Mouse (Mus musculus) hindlimb bud, embryonic 11.5 days (tissue): Measurements from ENCODE around the gene Hs3st5.
"Not testable (repeated sequence)": the region's sequence is repeated elsewhere in the genome, so short reads cannot be mapped to it uniquely, and the experiment has no call there.

Experiments
- DNase-seq: peaks from one replicate; pipeline ENCODE4 v3.0.0-alpha.2; 2012; ENCODE audit warnings: low read depth, low spot score; ENCODE audit errors: extremely low spot score

Gene Hs3st5

GRCm38 (mm10) chr10:36506727-36507555 lies at the start of gene Hs3st5:
Hs3st5 (plus strand) TSS chr10:36506814.
- DNase-seq: no peak

DNA sequence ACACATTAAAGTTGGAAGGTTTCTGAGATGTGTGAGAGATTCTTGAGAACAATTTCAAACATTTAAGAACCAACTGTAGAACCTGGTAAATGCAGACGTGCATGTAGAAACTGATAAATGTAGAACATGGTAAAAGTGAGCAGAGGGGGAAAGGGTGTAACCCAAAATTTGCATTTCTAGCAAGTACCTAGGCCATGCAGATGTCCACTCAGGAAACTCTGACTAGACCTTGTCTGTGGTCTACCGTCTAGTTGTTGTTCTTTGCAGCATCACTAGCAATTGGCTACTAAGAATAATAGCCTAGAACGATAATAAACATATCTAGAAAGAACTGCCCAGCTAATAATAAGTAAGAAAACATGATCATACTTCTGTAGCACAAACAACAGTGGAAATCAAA lies 38.0 kb upstream of the Hs3st5 start:
- no peak for DNase-seq

GRCm38 (mm10) chr10:36471135-36471534 lies 35.5 kb upstream of the Hs3st5 start:
- no peak for DNase-seq

DNA sequence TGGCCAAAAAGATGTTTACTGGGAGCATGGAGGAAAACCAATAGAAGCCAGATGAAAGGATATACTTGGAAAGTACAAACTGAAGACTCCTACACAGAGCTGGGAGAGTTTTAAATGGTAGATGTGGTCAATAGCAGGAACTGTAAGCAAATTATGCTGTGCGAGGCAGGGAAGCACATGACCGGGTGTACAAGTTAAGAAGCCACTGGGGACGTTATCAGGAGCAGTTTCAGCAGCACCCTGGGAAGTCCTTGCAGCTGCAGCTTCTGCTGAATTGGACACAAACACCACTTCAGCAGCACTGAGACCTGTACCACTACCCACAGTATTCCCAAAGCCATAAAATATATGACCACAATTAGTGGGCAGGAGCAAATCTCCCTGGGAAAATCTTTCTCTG lies 31.8 kb upstream of the Hs3st5 start:
- DNase-seq: no peak

DNA sequence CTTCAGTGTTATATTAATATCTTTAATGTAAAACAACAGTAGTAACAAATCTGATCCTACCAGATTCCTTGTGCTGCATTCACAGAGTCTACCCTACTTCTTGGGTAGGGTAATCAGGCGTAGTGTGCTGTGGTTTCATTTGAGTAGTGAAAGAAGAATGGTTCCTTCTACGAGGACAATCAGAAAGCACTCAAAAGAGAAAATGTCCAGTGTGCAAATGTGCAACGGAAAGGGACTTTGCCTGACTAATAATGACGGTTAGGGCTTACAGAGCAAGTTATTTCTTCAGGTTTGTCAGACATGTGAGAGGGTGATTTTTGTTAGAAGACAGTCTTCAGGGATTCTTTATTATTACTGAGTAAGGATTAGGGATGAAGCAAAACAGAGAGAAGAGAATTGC lies 29.1 kb upstream of the Hs3st5 start:
- no peak for DNase-seq

DNA sequence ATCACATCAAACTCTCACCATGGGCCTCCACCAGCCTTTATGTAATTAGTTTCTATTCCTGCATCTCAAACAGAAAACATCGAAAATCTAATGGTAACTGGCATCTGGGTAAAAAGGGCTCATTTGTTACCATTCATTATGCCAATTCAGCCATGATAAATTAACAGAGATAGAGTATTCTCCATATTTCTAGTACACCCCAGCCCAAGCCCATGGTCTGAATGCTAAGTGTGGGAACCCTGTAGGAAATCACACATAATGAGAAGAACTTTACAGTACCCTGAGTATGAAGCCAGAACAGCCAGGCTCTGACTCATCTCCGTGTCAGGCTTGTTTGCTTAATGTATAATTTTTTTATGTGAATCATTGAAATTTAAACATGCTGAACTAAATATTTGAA lies 23.3 kb upstream of the Hs3st5 start:
- DNase-seq: no peak

DNA sequence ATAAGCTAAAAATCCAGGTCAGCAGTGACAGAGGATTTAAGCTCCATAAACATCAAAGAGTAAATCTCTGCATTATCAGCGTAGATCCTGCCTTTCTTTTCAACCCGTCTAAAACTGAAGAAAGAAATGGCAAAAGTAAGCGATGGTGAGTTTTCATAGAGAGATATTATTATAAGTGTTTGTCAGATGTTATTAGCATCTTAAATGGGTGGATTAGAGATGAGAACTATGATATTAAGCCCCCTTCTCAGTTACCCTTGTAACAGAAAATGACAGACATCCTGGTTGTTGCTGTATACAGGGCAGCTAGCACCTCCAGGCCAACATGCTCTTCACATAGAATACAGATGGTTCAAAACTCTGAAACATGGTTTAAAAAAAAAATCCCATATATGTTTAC lies 22.6 kb upstream of the Hs3st5 start:
- DNase-seq: no peak

DNA sequence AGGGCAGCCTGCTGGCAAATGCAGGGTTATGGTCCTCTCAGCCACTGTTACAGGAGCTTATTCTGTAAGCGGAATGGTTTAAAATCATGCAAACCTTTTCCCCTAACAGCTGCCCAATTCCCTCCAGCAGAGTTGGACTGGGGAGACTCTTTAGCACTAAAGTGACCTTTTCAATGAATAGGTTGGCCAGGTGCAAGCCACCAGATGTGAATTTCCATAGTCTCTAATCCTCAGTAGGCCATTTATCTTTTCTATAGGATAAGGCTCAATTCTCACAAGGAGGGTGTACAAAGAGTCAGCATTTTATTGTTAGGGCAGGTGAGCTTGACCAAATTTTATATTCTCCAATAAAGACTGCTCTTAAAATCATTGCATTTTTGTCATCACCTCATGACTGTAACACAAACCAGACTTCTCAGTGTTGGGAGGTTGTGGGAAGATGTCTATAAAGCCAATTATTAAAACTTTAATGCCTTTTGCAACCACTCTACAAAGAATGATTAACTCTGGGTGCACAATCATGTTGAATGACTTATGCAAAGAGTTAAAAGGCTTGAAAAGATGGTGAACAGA lies 21.8 kb upstream of the Hs3st5 start:
- DNase-seq: peak; percentile 74

GRCm38 (mm10) chr10:36493566-36493965 lies 13.0 kb upstream of the Hs3st5 start:
- DNase-seq: no peak

DNA sequence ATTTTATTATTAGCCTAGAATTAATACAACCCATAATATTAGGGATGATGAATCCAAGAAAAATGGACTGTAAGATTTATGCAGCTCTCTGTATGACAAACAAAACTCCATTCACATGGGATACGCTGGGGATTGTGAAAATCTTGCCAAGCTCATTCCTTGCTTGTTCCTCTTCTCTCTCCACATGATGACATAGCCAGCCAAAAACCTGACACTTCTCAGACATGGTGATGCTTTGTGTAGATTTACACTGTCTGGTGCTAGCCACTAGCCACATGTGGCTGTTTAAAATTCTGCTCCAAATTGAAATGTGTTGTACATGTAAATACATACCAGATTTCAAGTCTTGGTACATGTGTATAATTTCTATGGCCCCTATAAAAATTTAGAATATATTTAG lies 6.9 kb upstream of the Hs3st5 start:
- no peak for DNase-seq

DNA sequence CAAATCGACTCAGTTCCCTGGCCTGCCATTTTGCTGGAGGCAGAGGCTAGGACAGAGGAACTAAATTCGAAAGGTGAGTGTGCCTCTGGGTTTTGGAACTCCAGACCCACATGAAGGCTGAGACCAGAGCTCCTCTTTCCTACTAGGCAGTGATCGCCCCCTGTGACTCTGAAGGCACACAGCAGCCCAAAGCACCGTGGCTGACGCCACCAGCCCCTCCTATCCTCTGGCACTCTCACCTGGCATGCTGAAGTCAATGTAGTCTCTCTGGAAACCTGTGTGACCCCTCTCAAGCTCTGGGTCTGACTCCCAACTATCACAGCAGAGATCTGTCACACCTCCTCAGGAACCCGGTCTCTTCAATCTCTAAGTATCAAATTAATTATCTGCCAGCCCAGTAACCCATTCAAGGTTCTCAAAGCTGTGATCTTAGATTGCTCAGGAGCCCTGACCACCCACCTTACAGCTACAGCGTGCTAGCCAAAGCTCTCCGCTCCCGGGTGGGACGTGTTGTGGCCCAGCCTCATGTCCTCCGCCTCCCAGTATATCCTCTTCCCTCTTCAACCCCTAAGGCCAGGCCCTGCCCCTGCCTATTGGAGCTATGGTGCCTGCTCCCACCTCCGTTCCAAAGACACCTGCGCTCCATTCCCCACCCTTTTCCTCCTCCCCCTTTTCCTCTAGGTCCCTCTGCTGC lies 434 bp upstream of the Hs3st5 start:
- DNase-seq: no peak

- no peak for DNase-seq
These were observed 899 bp downstream of the Hs3st5 start for GRCm38 (mm10) chr10:36507556-36507870.

GRCm38 (mm10) chr10:36507991-36508546 lies 1.5 kb downstream of the Hs3st5 start:
- no peak for DNase-seq

GRCm38 (mm10) chr10:36509477-36509876 lies 2.9 kb downstream of the Hs3st5 start:
- DNase-seq: no peak

- no peak for DNase-seq
These were observed 17.3 kb downstream of the Hs3st5 start for GRCm38 (mm10) chr10:36523881-36524280.

GRCm38 (mm10) chr10:36533633-36534335 lies 27.2 kb downstream of the Hs3st5 start:
- DNase-seq: no peak

DNA sequence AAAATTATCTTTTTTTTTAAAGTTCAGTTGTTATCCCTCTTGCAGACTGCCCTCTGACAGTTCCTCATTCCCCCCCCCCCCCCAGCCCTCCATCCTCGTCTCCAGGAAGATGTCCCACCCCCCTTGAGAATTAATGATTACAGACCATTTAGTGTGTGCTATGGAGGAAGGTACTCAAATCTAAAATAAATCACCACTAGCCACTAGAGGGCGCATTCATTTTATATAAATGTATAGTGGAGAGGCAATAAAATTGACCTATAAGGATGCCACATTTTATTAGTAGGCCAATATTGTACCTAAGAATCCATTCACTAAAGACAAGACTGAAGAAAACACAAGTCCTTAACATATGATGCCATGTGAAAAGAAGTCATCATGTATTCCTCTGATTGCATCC lies 40.0 kb downstream of the Hs3st5 start:
- peak; percentile 16 for DNase-seq

DNA sequence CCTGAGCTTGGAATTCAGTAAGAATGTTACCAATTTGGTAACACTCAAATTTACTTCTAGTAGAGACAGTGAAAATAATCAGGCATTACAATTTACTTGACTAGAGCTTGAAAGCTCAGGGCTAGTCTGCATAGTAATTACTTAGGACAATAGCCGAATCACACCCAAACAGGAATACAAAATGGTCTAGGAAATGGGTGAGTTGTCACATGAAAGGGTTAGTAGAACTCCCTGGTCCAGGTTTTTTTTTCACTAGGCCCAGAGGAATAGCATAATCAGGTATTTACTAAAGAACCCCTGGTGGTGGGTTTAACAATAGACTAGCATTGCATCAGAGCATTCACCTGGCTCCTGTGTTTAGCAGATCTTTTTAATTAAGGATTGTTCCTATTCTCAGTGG lies 41.1 kb downstream of the Hs3st5 start:
- not testable (repeated sequence) for DNase-seq

- no peak for DNase-seq
These were observed 47.4 kb downstream of the Hs3st5 start for GRCm38 (mm10) chr10:36554057-36554456.

- DNase-seq: no peak
These were observed 48.6 kb downstream of the Hs3st5 start for GRCm38 (mm10) chr10:36554941-36555888.
